Mouse (Mus musculus): ENCODE measurements around the gene Hist1h2ad.
"Not testable (repeated sequence)": the region's sequence is repeated elsewhere in the genome, so short reads cannot be mapped to it uniquely, and the experiment has no call there.

DNA sequence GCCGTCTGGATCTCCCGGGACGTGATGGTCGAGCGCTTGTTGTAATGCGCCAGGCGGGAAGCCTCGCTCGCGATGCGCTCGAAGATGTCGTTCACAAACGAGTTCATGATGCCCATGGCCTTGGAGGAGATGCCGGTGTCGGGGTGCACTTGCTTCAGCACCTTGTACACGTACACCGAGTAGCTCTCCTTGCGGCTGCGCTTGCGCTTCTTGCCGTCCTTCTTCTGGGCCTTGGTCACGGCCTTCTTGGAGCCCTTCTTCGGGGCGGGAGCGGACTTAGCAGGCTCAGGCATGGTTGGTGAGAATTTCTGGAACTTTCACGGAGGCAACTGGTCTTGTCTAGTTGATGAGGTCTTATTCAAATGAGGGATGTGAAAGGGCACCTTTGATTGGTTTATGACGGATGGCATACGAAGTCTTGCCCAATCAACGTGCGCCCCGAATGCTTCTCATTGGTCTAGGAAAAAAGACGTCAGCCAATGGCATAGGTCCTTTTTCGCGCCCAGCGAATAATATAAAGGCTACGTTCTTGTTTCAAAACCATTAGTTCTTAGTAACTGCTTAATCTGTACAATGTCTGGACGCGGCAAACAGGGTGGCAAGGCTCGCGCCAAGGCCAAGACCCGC lies at the start of gene Hist1h2ad, which contains the start of gene Hist1h2bf:
- TF ChIP-seq GATA1, TAL1 (IDR thresholded peaks at IDR 0.05; ENCODE audit: low read length): not testable (repeated sequence)

All from erythroblast, embryonic 14.5 days (primary cell).